Mouse (Mus musculus) limb, embryonic 12.5 days (tissue): ENCODE data around the gene Rarres2. TPM values are rescaled to one million over a fixed set of nuclear protein-coding genes. Genes with fewer than 3 reads are reported as not detected.

Source experiments
- polyA plus RNA-seq: library from polyadenylated mRNA; unstranded; fragments of >200 nt; fragmentation: Nextera tagmentation; extraction: Ambion mirVana; gene quantifications from 2 replicates; pipeline ENCODE4 v1.2.1, GENCODE M21; 2016

Rarres2 gene
- polyA plus RNA-seq, 1 experiment from 2014 or later = 6.9 TPM

Other genes starting within 250 kb of the Rarres2 start
- 29.9 and 32.1 TPM in 2 replicates for gene Krba1, start 177.2 kb downstream of the Rarres2 start, polyA plus RNA-seq
- gene Zfp467, start 127.0 kb downstream of the Rarres2 start, polyA plus RNA-seq = 23.5 and 23.7 TPM in 2 replicates
- gene Sspo, start 124.6 kb downstream of the Rarres2 start, polyA plus RNA-seq = 0.33 and 0.38 TPM in 2 replicates
- gene Atp6v0e2, start 35.2 kb downstream of the Rarres2 start, polyA plus RNA-seq = 5.5 and 6.9 TPM in 2 replicates
- gene Lrrc61, start 18.0 kb downstream of the Rarres2 start, polyA plus RNA-seq = 9.0 and 11.4 TPM in 2 replicates
- gene Gm45021, start 16.8 kb upstream of the Rarres2 start, polyA plus RNA-seq = not detected in 2 replicates
- 43.2 and 46.4 TPM in 2 replicates for gene Repin1, start 21.1 kb upstream of the Rarres2 start, polyA plus RNA-seq
- gene Gm44965, start 21.2 kb upstream of the Rarres2 start, polyA plus RNA-seq = 0.72 TPM in 1 of 2 replicates, not detected in the other
- 9.7 and 10.5 TPM in 2 replicates for gene Zfp775, start 29.3 kb upstream of the Rarres2 start, polyA plus RNA-seq
- 0.79 and 1.3 TPM in 2 replicates for gene AI854703, start 54.0 kb upstream of the Rarres2 start, polyA plus RNA-seq
- 0.66 and 0.74 TPM in 2 replicates for gene Gimap8, start 74.4 kb upstream of the Rarres2 start, polyA plus RNA-seq
- gene Gimap9, start 103.3 kb upstream of the Rarres2 start, polyA plus RNA-seq = 5.8 and 5.9 TPM in 2 replicates
- gene Gimap4, start 111.8 kb upstream of the Rarres2 start, polyA plus RNA-seq = 10.0 and 10.5 TPM in 2 replicates
- gene Gimap6, start 135.4 kb upstream of the Rarres2 start, polyA plus RNA-seq = 12.9 and 14.1 TPM in 2 replicates
- 1.6 and 2.5 TPM in 2 replicates for gene Gm28053, start 145.8 kb upstream of the Rarres2 start, polyA plus RNA-seq
- not detected in 2 replicates for gene Gimap7, start 145.8 kb upstream of the Rarres2 start, polyA plus RNA-seq
- 7.6 and 7.9 TPM in 2 replicates for gene Gimap1, start 166.3 kb upstream of the Rarres2 start, polyA plus RNA-seq
- 1.4 and 1.6 TPM in 2 replicates for gene Gimap5, start 173.4 kb upstream of the Rarres2 start, polyA plus RNA-seq
- gene Gimap3, start 198.1 kb upstream of the Rarres2 start, polyA plus RNA-seq = not detected in 2 replicates